Mouse (Mus musculus): ENCODE results near the gene Trank1. TPM values are rescaled to one million over a fixed set of nuclear protein-coding genes. Genes with fewer than 3 reads are reported as not detected.

Gene Trank1
- polyA plus RNA-seq, 1 experiment: not detected

GRCm38 (mm10) chr9:111272356-111272755 is 39.2 kb upstream of the Trank1 start:
- Histone ChIP-seq H3K27me3 (ENCODE audit: control insufficient read depth, insufficient read depth, insufficient read length) (no peaks in the 10 kb centered on the region), H3K4me3 (ENCODE audit: insufficient read depth, poor library complexity, severe bottlenecking) (peak overlapping the region; percentile 61), H3ac (ENCODE audit: control insufficient read depth, insufficient read length, low read depth) (peak overlapping the region; percentile 96), H3K79me3 (ENCODE audit: low read depth) (peaks cover 52% of the 10 kb centered on the region), H3K79me2 (ENCODE audit: control insufficient read depth, insufficient read depth) (peaks cover 72% of the 10 kb centered on the region), H3K36me3 (ENCODE audit: control insufficient read depth, insufficient read depth) (peaks cover 34% of the 10 kb centered on the region)
- TF ChIP-seq USF1 (IDR thresholded peaks at IDR 0.05; ENCODE audit: low read depth) (no peak), MYOG (IDR thresholded peaks at IDR 0.05; ENCODE audit: control insufficient read depth, extremely low read depth, insufficient read length) (no peak), FOSL1 (IDR thresholded peaks at IDR 0.05; ENCODE audit: insufficient read depth, low read length, poor library complexity, severe bottlenecking) (no peak), MYOD1 (IDR thresholded peaks at IDR 0.05; ENCODE audit: control insufficient read depth, insufficient read length, low read depth) (no peak), CTCF (IDR thresholded peaks at IDR 0.05; ENCODE audit: control insufficient read depth, insufficient read depth, insufficient read length) (no peak), MAX (IDR thresholded peaks at IDR 0.05) (no peak), CEBPB (IDR thresholded peaks at IDR 0.05; ENCODE audit: low read depth) (no peak)

- Histone ChIP-seq H3K36me3 (ENCODE audit: control insufficient read depth, insufficient read depth) (peaks cover 42% of the 10 kb centered on the region), H3ac (ENCODE audit: control insufficient read depth, insufficient read length, low read depth) (peak overlapping the region; percentile 23), H3K27me3 (ENCODE audit: control insufficient read depth, insufficient read depth, insufficient read length) (no peaks in the 10 kb centered on the region), H3K79me2 (ENCODE audit: control insufficient read depth, insufficient read depth) (peaks cover 72% of the 10 kb centered on the region), H3K4me3 (ENCODE audit: insufficient read depth, poor library complexity, severe bottlenecking) (peak overlapping the region; percentile 61), H3K79me3 (ENCODE audit: low read depth) (peaks cover 51% of the 10 kb centered on the region)
- TF ChIP-seq MYOD1 (IDR thresholded peaks at IDR 0.05; ENCODE audit: control insufficient read depth, insufficient read length, low read depth): no peak
- no peak for TF ChIP-seq MAX (IDR thresholded peaks at IDR 0.05)
- no peak for TF ChIP-seq USF1 (IDR thresholded peaks at IDR 0.05; ENCODE audit: low read depth)
- TF ChIP-seq CTCF (IDR thresholded peaks at IDR 0.05; ENCODE audit: control insufficient read depth, insufficient read depth, insufficient read length): no peak
- TF ChIP-seq FOSL1 (IDR thresholded peaks at IDR 0.05; ENCODE audit: insufficient read depth, low read length, poor library complexity, severe bottlenecking): no peak
- no peak for TF ChIP-seq MYOG (IDR thresholded peaks at IDR 0.05; ENCODE audit: control insufficient read depth, extremely low read depth, insufficient read length)
- no peak for TF ChIP-seq CEBPB (IDR thresholded peaks at IDR 0.05; ENCODE audit: low read depth)
These were observed 38.3 kb upstream of the Trank1 start for GRCm38 (mm10) chr9:111272996-111273785.

- TF ChIP-seq MAX (IDR thresholded peaks at IDR 0.05) (no peak), FOSL1 (IDR thresholded peaks at IDR 0.05; ENCODE audit: insufficient read depth, low read length, poor library complexity, severe bottlenecking) (no peak), CEBPB (IDR thresholded peaks at IDR 0.05; ENCODE audit: low read depth) (no peak), USF1 (IDR thresholded peaks at IDR 0.05; ENCODE audit: low read depth) (no peak), CTCF (IDR thresholded peaks at IDR 0.05; ENCODE audit: control insufficient read depth, insufficient read depth, insufficient read length) (no peak), MYOG (IDR thresholded peaks at IDR 0.05; ENCODE audit: control insufficient read depth, extremely low read depth, insufficient read length) (no peak), MYOD1 (IDR thresholded peaks at IDR 0.05; ENCODE audit: control insufficient read depth, insufficient read length, low read depth) (no peak)
- Histone ChIP-seq H3K36me3 (ENCODE audit: control insufficient read depth, insufficient read depth) (peaks cover 46% of the 10 kb centered on the region), H3K4me3 (ENCODE audit: insufficient read depth, poor library complexity, severe bottlenecking) (no peak overlapping the region), H3ac (ENCODE audit: control insufficient read depth, insufficient read length, low read depth) (no peak overlapping the region), H3K27me3 (ENCODE audit: control insufficient read depth, insufficient read depth, insufficient read length) (no peaks in the 10 kb centered on the region), H3K79me3 (ENCODE audit: low read depth) (peaks cover 51% of the 10 kb centered on the region), H3K79me2 (ENCODE audit: control insufficient read depth, insufficient read depth) (peaks cover 72% of the 10 kb centered on the region)
These were observed 37.6 kb upstream of the Trank1 start for GRCm38 (mm10) chr9:111273958-111274357.

GRCm38 (mm10) chr9:111275156-111275555 is 36.4 kb upstream of the Trank1 start:
- TF ChIP-seq MYOG (IDR thresholded peaks at IDR 0.05; ENCODE audit: control insufficient read depth, extremely low read depth, insufficient read length): no peak
- TF ChIP-seq MYOD1 (IDR thresholded peaks at IDR 0.05; ENCODE audit: control insufficient read depth, insufficient read length, low read depth): no peak
- no peak for TF ChIP-seq CEBPB (IDR thresholded peaks at IDR 0.05; ENCODE audit: low read depth)
- H3ac ChIP-seq (ENCODE audit: control insufficient read depth, insufficient read length, low read depth): no peak overlapping the region
- peaks cover 51% of the 10 kb centered on the region for H3K79me3 ChIP-seq (ENCODE audit: low read depth)
- peaks cover 61% of the 10 kb centered on the region for H3K79me2 ChIP-seq (ENCODE audit: control insufficient read depth, insufficient read depth)
- no peaks in the 10 kb centered on the region for H3K27me3 ChIP-seq (ENCODE audit: control insufficient read depth, insufficient read depth, insufficient read length)
- H3K4me3 ChIP-seq (ENCODE audit: insufficient read depth, poor library complexity, severe bottlenecking): peak overlapping the region; percentile 0
- peaks cover 46% of the 10 kb centered on the region for H3K36me3 ChIP-seq (ENCODE audit: control insufficient read depth, insufficient read depth)

GRCm38 (mm10) chr9:111285061-111285460 is 26.5 kb upstream of the Trank1 start:
- H3ac ChIP-seq (ENCODE audit: control insufficient read depth, insufficient read length, low read depth): no peak overlapping the region

More at GRCm38 (mm10) chr9:111285061-111285460, 26.5 kb upstream of the Trank1 start:
- no peaks in the 10 kb centered on the region for H3K27me3 ChIP-seq (ENCODE audit: control insufficient read depth, insufficient read depth, insufficient read length)
- H3K36me3 ChIP-seq (ENCODE audit: control insufficient read depth, insufficient read depth): no peaks in the 10 kb centered on the region
- no peaks in the 10 kb centered on the region for H3K79me3 ChIP-seq (ENCODE audit: low read depth)
- H3K79me2 ChIP-seq (ENCODE audit: control insufficient read depth, insufficient read depth): no peaks in the 10 kb centered on the region
- H3K4me3 ChIP-seq (ENCODE audit: insufficient read depth, poor library complexity, severe bottlenecking): no peak overlapping the region
- no peak for TF ChIP-seq CEBPB (IDR thresholded peaks at IDR 0.05; ENCODE audit: low read depth)
- no peak for TF ChIP-seq CTCF (IDR thresholded peaks at IDR 0.05; ENCODE audit: control insufficient read depth, insufficient read depth, insufficient read length)
- no peak for TF ChIP-seq USF1 (IDR thresholded peaks at IDR 0.05; ENCODE audit: low read depth)
- no peak for TF ChIP-seq MYOG (IDR thresholded peaks at IDR 0.05; ENCODE audit: control insufficient read depth, extremely low read depth, insufficient read length)
- no peak for TF ChIP-seq FOSL1 (IDR thresholded peaks at IDR 0.05; ENCODE audit: insufficient read depth, low read length, poor library complexity, severe bottlenecking)
